ENCODE assay signal across 22 mouse cellular contexts in genomic region chr12:32201932-32202331, GRCm38 (mm10). TPM values are rescaled to one million over a fixed set of nuclear protein-coding genes. Genes with fewer than 3 reads are reported as not detected.
DNase-seq lines count a peak whose midpoint lies in the region; ATAC-seq lines count a peak whose summit lies in the region.
"Had no signal": no experiment of that assay in that cellular context is flagged by ENCODE, and none has a peak within 500 bp of the region (broad histone marks: within the 10 kb centered on the region; RNA-seq: fewer than 3 reads in every experiment).

No protein-coding gene starts in this region.

- DNase-seq in CD4-positive helper T cell, adult 2 months (ENCODE audit: low read depth, low spot score): peak; percentile 22
- DNase-seq in induced T-regulatory cell, adult 2 months (ENCODE audit: low read depth): peak; percentile 56
- DNase-seq: adrenal gland, adult 8-10 months; adrenal gland, postnatal 14 days; adrenal gland, postnatal 36 days; B cell, adult 2 months; cerebellum, adult 11-12 months; cerebellum, adult 2 months; cerebellum, adult 9-10 months; cerebellum, postnatal 10 days; cerebellum, postnatal 25 days; forebrain, postnatal 0 days had no signal

- peaks cover 5% of the 10 kb centered on the region; the same call in 1 of the 2 replicates for H3K4me1 ChIP-seq in midbrain, embryonic 16.5 days (ENCODE audit: control insufficient read depth, insufficient read depth, low read length)
- peaks cover 13% of the 10 kb centered on the region; the same call in 1 of the 2 replicates for H3K4me1 ChIP-seq in kidney, embryonic 16.5 days (ENCODE audit: insufficient read depth, low read length)
- H3K4me1 ChIP-seq in neural tube, embryonic 15.5 days: no peaks in the 10 kb centered on the region
- H3K4me1 ChIP-seq: embryonic facial prominence, embryonic 12.5 days had no signal

- H3K4me2 ChIP-seq in midbrain, embryonic 16.5 days (ENCODE audit: low read length): no peak overlapping the region
- H3K4me2 ChIP-seq in kidney, embryonic 16.5 days (replicated peaks; ENCODE audit: low read depth, low read length): no peak overlapping the region
- H3K4me2 ChIP-seq in neural tube, embryonic 15.5 days: no peak overlapping the region
- H3K4me2 ChIP-seq: embryonic facial prominence, embryonic 12.5 days; forebrain, embryonic 13.5 days; forebrain, embryonic 15.5 days had no signal

- H3K4me3 ChIP-seq in midbrain, embryonic 16.5 days (ENCODE audit: low read depth, low read length): no peak overlapping the region
- H3K4me3 ChIP-seq in kidney, embryonic 16.5 days (ENCODE audit: low read length): no peak overlapping the region
- no peak overlapping the region for H3K4me3 ChIP-seq in neural tube, embryonic 15.5 days (replicated peaks)
- H3K4me3 ChIP-seq: embryonic facial prominence, embryonic 10.5 days; embryonic facial prominence, embryonic 12.5 days; forebrain, embryonic 13.5 days; forebrain, embryonic 15.5 days had no signal

- 97% methylated on average over 7 of the region's 7 CpGs for WGBS in midbrain, embryonic 16.5 days
- 85% methylated on average over 7 of the region's 7 CpGs for WGBS in kidney, embryonic 16.5 days
- WGBS in neural tube, embryonic 15.5 days: 97% methylated on average over 7 of the region's 7 CpGs

- no peaks in the 10 kb centered on the region for H3K9me3 ChIP-seq in midbrain, embryonic 16.5 days (replicated peaks; ENCODE audit: control insufficient read depth, low read length, poor library complexity, severe bottlenecking)
- H3K9me3 ChIP-seq in kidney, embryonic 16.5 days (ENCODE audit: low read length): no peaks in the 10 kb centered on the region
- H3K9me3 ChIP-seq in neural tube, embryonic 15.5 days (replicated peaks): no peaks in the 10 kb centered on the region
- H3K9me3 ChIP-seq: embryonic facial prominence, embryonic 10.5 days; embryonic facial prominence, embryonic 12.5 days; forebrain, embryonic 13.5 days; forebrain, embryonic 15.5 days; G1E had no signal

- no peak overlapping the region for H3K9ac ChIP-seq in midbrain, embryonic 16.5 days (ENCODE audit: low read depth, low read length)
- no peak overlapping the region for H3K9ac ChIP-seq in kidney, embryonic 16.5 days (replicated peaks; ENCODE audit: low read length)
- H3K9ac ChIP-seq in neural tube, embryonic 15.5 days (replicated peaks): no peak overlapping the region
- H3K9ac ChIP-seq: embryonic facial prominence, embryonic 12.5 days; forebrain, embryonic 13.5 days; forebrain, embryonic 15.5 days; forebrain, postnatal 0 days had no signal

- H3K36me3 ChIP-seq in midbrain, embryonic 16.5 days (ENCODE audit: control insufficient read depth, insufficient read depth, low read length): no peaks in the 10 kb centered on the region
- no peaks in the 10 kb centered on the region for H3K36me3 ChIP-seq in kidney, embryonic 16.5 days (ENCODE audit: insufficient read depth, low read length)
- no peaks in the 10 kb centered on the region for H3K36me3 ChIP-seq in neural tube, embryonic 15.5 days
- H3K36me3 ChIP-seq: embryonic facial prominence, embryonic 10.5 days; embryonic facial prominence, embryonic 12.5 days; forebrain, embryonic 15.5 days had no signal

- no peaks in the 10 kb centered on the region for H3K27me3 ChIP-seq in midbrain, embryonic 16.5 days (ENCODE audit: control insufficient read depth, insufficient read depth, low read depth, low read length)
- no peaks in the 10 kb centered on the region for H3K27me3 ChIP-seq in kidney, embryonic 16.5 days (ENCODE audit: insufficient read depth, low read length)
- H3K27me3 ChIP-seq in neural tube, embryonic 15.5 days (replicated peaks): no peaks in the 10 kb centered on the region
- H3K27me3 ChIP-seq: embryonic facial prominence, embryonic 12.5 days; forebrain, embryonic 13.5 days; forebrain, embryonic 15.5 days had no signal

- ATAC-seq in midbrain, embryonic 16.5 days: no peak
- ATAC-seq in kidney, embryonic 16.5 days (ENCODE audit: low FRiP score, low TSS enrichment): no peak
- no peak for ATAC-seq in neural tube, embryonic 15.5 days (ENCODE audit: low FRiP score)
- ATAC-seq: activated CD4-positive, CD25-positive, alpha-beta regulatory T cell, adult 4 months; forebrain, embryonic 13.5 days; forebrain, embryonic 15.5 days; forebrain, postnatal 0 days; Patski had no signal

- no peak overlapping the region for H3K27ac ChIP-seq in midbrain, embryonic 16.5 days (ENCODE audit: low read length)
- H3K27ac ChIP-seq in kidney, embryonic 16.5 days (ENCODE audit: low read length): no peak overlapping the region
- no peak overlapping the region for H3K27ac ChIP-seq in neural tube, embryonic 15.5 days (replicated peaks)
- H3K27ac ChIP-seq: embryonic facial prominence, embryonic 10.5 days; embryonic facial prominence, embryonic 12.5 days; forebrain, embryonic 13.5 days; forebrain, embryonic 15.5 days had no signal

RNA-seq across cellular contexts. Expression of gene Pik3cg, which starts 6.5 kb away (rescaled TPM):
- 0.82 and 1.2 TPM in 2 replicates for polyA plus RNA-seq in midbrain, embryonic 16.5 days (2015; fragmentation: Nextera tagmentation; extraction: Ambion mirVana)
- polyA plus RNA-seq in kidney, embryonic 16.5 days (2015; fragmentation: Nextera tagmentation; extraction: Ambion mirVana): 2.7 and 2.9 TPM in 2 replicates
- polyA plus RNA-seq in neural tube, embryonic 15.5 days (2015; fragmentation: Nextera tagmentation; extraction: Ambion mirVana): 0.72 and 2.6 TPM in 2 replicates
- polyA plus RNA-seq: Patski had no signal
